27 mouse cellular contexts compared by ENCODE assay signal in genomic region chr9:49733726-49734125, GRCm38 (mm10).
DNase-seq lines count a peak whose midpoint lies in the region; ATAC-seq lines count a peak whose summit lies in the region.
"Had no signal": no experiment of that assay in that cellular context is flagged by ENCODE, and none has a peak within 500 bp of the region (broad histone marks: within the 10 kb centered on the region; RNA-seq: fewer than 3 reads in every experiment).

No protein-coding gene starts in this region.

- peak; percentile 77 for DNase-seq in midbrain, embryonic 11.5 days (ENCODE audit: low spot score, missing footprints)
- no peak for DNase-seq in midbrain, embryonic 10.5 days (ENCODE audit: low spot score)
- DNase-seq in cerebellum, adult 9-10 months = peak; percentile 76
- DNase-seq in cerebellum, postnatal 36 days = peak; percentile 59 to 69
- no peak for DNase-seq in left cerebral cortex, postnatal 36 days (ENCODE audit: low spot score in 2 of 2)
- no peak for DNase-seq in right cerebral cortex, postnatal 10 days (ENCODE audit: low spot score in 2 of 2)
- DNase-seq: adrenal gland, postnatal 14 days; gastrocnemius, postnatal 10 days; heart, postnatal 36 days; kidney, adult 8-10 months; kidney, postnatal 10 days; layer of hippocampus, adult 9-11 months; lung, postnatal 36 days; right cerebral cortex, adult 18-20 months; right cerebral cortex, postnatal 4 days; thymus, adult 18-20 months; thymus, postnatal 25 days had no signal

- no peaks in the 10 kb centered on the region for H3K36me3 ChIP-seq in midbrain, embryonic 11.5 days (ENCODE audit: control insufficient read depth, insufficient read depth, low read length)
- H3K36me3 ChIP-seq in midbrain, embryonic 10.5 days = no peaks in the 10 kb centered on the region
- H3K36me3 ChIP-seq in neural tube, embryonic 15.5 days = no peaks in the 10 kb centered on the region
- H3K36me3 ChIP-seq: heart, embryonic 10.5 days; hindbrain, embryonic 12.5 days; limb, embryonic 12.5 days; lung, embryonic 15.5 days; midbrain, embryonic 13.5 days had no signal

- no peak for ATAC-seq in midbrain, embryonic 11.5 days (ENCODE audit: low FRiP score)
- no peak for ATAC-seq in neural tube, embryonic 15.5 days (ENCODE audit: low FRiP score)
- ATAC-seq: forebrain, embryonic 13.5 days; intestine, embryonic 16.5 days; midbrain, embryonic 13.5 days; Patski had no signal

- no peaks in the 10 kb centered on the region; the same call in 1 of the 2 replicates for H3K4me1 ChIP-seq in midbrain, embryonic 11.5 days (ENCODE audit: control insufficient read depth, insufficient read depth, low read length)
- peaks cover 19% of the 10 kb centered on the region; the same call in 1 of the 2 replicates for H3K4me1 ChIP-seq in midbrain, embryonic 10.5 days
- peaks cover 48% of the 10 kb centered on the region for H3K4me1 ChIP-seq in neural tube, embryonic 15.5 days
- H3K4me1 ChIP-seq: heart, embryonic 10.5 days; lung, embryonic 15.5 days had no signal

- 76% methylated on average over 5 of the region's 5 CpGs for WGBS in midbrain, embryonic 11.5 days
- WGBS in midbrain, embryonic 10.5 days = 87% methylated on average over 5 of the region's 5 CpGs
- 85% methylated on average over 5 of the region's 5 CpGs for WGBS in neural tube, embryonic 15.5 days

- H3K4me3 ChIP-seq in midbrain, embryonic 11.5 days (ENCODE audit: low read depth, low read length) = no peak overlapping the region
- no peak overlapping the region for H3K4me3 ChIP-seq in midbrain, embryonic 10.5 days
- no peak overlapping the region for H3K4me3 ChIP-seq in neural tube, embryonic 15.5 days (replicated peaks)
- H3K4me3 ChIP-seq: forebrain, embryonic 13.5 days; heart, embryonic 10.5 days; hindbrain, embryonic 12.5 days; limb, embryonic 12.5 days; lung, embryonic 15.5 days; midbrain, embryonic 13.5 days had no signal

- no peaks in the 10 kb centered on the region for H3K9me3 ChIP-seq in midbrain, embryonic 11.5 days (ENCODE audit: control insufficient read depth, low read length)
- no peaks in the 10 kb centered on the region for H3K9me3 ChIP-seq in midbrain, embryonic 10.5 days (replicated peaks)
- H3K9me3 ChIP-seq in neural tube, embryonic 15.5 days (replicated peaks) = no peaks in the 10 kb centered on the region
- H3K9me3 ChIP-seq: forebrain, embryonic 13.5 days; heart, embryonic 10.5 days; hindbrain, embryonic 12.5 days; limb, embryonic 12.5 days; lung, embryonic 15.5 days; midbrain, embryonic 13.5 days had no signal

- H3K9ac ChIP-seq in midbrain, embryonic 11.5 days (ENCODE audit: low read length) = no peak overlapping the region
- H3K9ac ChIP-seq in neural tube, embryonic 15.5 days (replicated peaks) = no peak overlapping the region
- H3K9ac ChIP-seq: forebrain, embryonic 13.5 days; hindbrain, embryonic 12.5 days; limb, embryonic 12.5 days; lung, embryonic 15.5 days; midbrain, embryonic 13.5 days had no signal

- no peak overlapping the region for H3K27ac ChIP-seq in midbrain, embryonic 11.5 days (ENCODE audit: low read depth, low read length)
- H3K27ac ChIP-seq in midbrain, embryonic 10.5 days (replicated peaks) = no peak overlapping the region
- H3K27ac ChIP-seq in neural tube, embryonic 15.5 days (replicated peaks) = no peak overlapping the region
- H3K27ac ChIP-seq: forebrain, embryonic 13.5 days; heart, embryonic 10.5 days; hindbrain, embryonic 12.5 days; limb, embryonic 12.5 days; lung, embryonic 15.5 days; midbrain, embryonic 13.5 days; stomach, postnatal 0 days had no signal

- intact Hi-C loops in left cerebral cortex, postnatal 36 days (cut with DNase I) = no loop called here

- no peak overlapping the region for H3K4me2 ChIP-seq in midbrain, embryonic 11.5 days
- no peak overlapping the region for H3K4me2 ChIP-seq in neural tube, embryonic 15.5 days
- H3K4me2 ChIP-seq: forebrain, embryonic 13.5 days; hindbrain, embryonic 12.5 days; limb, embryonic 12.5 days; lung, embryonic 15.5 days; midbrain, embryonic 13.5 days had no signal

- no peaks in the 10 kb centered on the region for H3K27me3 ChIP-seq in midbrain, embryonic 11.5 days (ENCODE audit: control insufficient read depth, insufficient read depth, low read length)
- no peaks in the 10 kb centered on the region for H3K27me3 ChIP-seq in midbrain, embryonic 10.5 days (ENCODE audit: low read depth, poor library complexity, severe bottlenecking)
- H3K27me3 ChIP-seq in neural tube, embryonic 15.5 days (replicated peaks) = no peaks in the 10 kb centered on the region
- H3K27me3 ChIP-seq: forebrain, embryonic 13.5 days; hindbrain, embryonic 12.5 days; limb, embryonic 12.5 days; lung, embryonic 15.5 days; midbrain, embryonic 13.5 days; Patski had no signal

Comparison
In these comparisons a context has a peak if more than half of its experiments do, and no peak if none do; other contexts are left out.
1. DNase-seq: peak in midbrain, embryonic 11.5 days (single experiment), cerebellum, adult 9-10 months (single experiment) and cerebellum, postnatal 36 days (2 of 2); none in midbrain, embryonic 10.5 days (single experiment), left cerebral cortex, postnatal 36 days (0 of 2) and right cerebral cortex, postnatal 10 days (0 of 2).